Mouse (Mus musculus): ENCODE measurements at regions not wholly inside any gene's neighbourhood (a gene's known extent, or its start where the extent isn't known, plus 50 kb on each side); places are given as distances from the start of the nearest gene placed in this dataset.
"Not testable (repeated sequence)": the region's sequence is repeated elsewhere in the genome, so short reads cannot be mapped to it uniquely, and the experiment has no call there.

- H3K4me3 ChIP-seq (ENCODE audit: insufficient read depth, low read depth, low read length) = no peak overlapping the region
- no peak overlapping the region for H3K27ac ChIP-seq (replicated peaks; ENCODE audit: low read depth, low read length)
- H3K4me1 ChIP-seq (ENCODE audit: control insufficient read depth, insufficient read depth, insufficient read length, low read length) = no peaks in the 10 kb centered on the region
These were observed 183.5 kb upstream of the Tbl1xr1 start for GRCm38 (mm10) chr3:21892864-21893404.

DNA sequence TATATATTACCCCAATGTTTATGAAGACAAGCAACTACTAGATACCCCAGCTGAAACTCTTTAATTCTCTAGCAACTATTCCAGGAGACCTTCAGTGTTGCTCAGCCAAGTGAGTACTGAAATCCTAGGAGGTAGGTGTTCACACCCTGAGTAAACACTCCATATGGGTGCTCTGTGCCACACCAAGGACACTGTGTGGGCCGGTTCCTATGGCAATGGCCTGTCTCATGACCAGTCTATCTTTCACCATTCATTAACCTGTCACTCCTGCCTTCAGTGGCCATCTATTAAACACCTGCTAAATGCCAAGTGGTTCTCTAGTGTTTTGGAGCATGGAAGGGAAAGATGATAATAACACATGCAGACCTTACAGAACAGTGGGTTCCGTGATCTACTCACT, 180.9 kb upstream of the Tbl1xr1 start:
- Histone ChIP-seq H3K4me3 (ENCODE audit: insufficient read depth, low read depth, low read length) (no peak overlapping the region), H3K4me1 (ENCODE audit: control insufficient read depth, insufficient read depth, insufficient read length, low read length) (no peaks in the 10 kb centered on the region), H3K27ac (replicated peaks; ENCODE audit: low read depth, low read length) (no peak overlapping the region)

GRCm38 (mm10) chr3:21898241-21898640, 178.2 kb upstream of the Tbl1xr1 start:
- Histone ChIP-seq H3K4me3 (ENCODE audit: insufficient read depth, low read depth, low read length) (no peak overlapping the region), H3K4me1 (ENCODE audit: control insufficient read depth, insufficient read depth, insufficient read length, low read length) (no peaks in the 10 kb centered on the region), H3K27ac (replicated peaks; ENCODE audit: low read depth, low read length) (no peak overlapping the region)

DNA sequence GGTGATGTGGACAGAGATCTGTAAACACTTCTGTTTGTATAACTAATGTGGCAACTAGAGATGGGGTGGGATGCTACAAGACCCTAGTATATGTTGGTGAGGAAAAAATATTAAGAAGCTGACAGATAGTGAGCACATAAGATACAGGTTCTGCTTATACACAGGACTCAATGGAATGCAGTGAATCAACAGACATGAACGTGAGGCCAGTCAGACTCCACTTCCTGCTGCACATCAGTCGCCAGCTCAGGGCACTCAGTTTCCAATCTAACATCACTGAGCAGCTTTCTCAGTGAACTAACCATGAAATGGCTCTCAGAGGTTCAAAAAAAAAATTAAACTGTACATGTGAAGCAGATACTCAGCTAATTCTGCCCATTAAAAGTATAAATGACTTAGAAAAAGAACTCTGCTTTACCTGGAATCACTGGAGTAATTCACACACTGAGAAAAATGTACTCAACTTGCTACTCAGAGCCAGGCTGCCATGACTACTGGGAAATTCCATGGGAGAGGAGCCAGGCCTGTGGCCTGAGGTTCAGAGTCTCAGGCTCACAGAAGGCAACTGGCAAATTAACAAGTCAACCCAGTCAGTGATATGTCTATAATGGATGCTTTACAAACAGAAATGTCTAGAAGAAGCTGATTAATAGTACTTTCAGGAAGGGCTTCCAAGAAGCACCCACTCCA, 170.9 kb upstream of the Tbl1xr1 start:
- Histone ChIP-seq H3K27ac (replicated peaks; ENCODE audit: low read depth, low read length) (no peak overlapping the region), H3K4me3 (ENCODE audit: insufficient read depth, low read depth, low read length) (no peak overlapping the region), H3K4me1 (ENCODE audit: control insufficient read depth, insufficient read depth, insufficient read length, low read length) (peaks cover 2% of the 10 kb centered on the region)

- Histone ChIP-seq H3K27ac (replicated peaks; ENCODE audit: low read depth, low read length) (no peak overlapping the region), H3K4me1 (ENCODE audit: control insufficient read depth, insufficient read depth, insufficient read length, low read length) (peaks cover 2% of the 10 kb centered on the region)
These were observed 167.6 kb upstream of the Tbl1xr1 start for GRCm38 (mm10) chr3:21908828-21909227.

DNA sequence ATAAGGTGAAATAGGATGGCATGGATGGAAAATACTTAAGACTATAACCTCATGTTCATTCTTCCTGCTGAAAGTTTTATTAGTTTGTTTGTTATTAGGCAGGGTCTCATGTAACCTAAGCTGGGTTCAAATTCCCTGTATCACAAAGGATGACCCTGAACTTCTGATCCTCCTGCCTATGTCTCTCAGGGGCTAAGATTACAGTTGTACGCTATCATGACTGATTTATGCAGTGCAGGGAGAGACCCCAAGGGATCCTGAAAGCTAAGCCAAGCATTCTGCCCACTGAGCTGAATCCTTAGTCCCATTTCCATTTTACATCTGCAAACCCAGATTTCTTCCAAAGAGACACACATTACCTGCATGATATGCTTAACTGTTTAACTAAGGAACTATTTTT, 166.4 kb upstream of the Tbl1xr1 start:
- no peak overlapping the region for H3K27ac ChIP-seq (replicated peaks; ENCODE audit: low read depth, low read length)

More at GRCm38 (mm10) chr3:21908828-21909227, 167.6 kb upstream of the Tbl1xr1 start:
- H3K4me3 ChIP-seq (ENCODE audit: insufficient read depth, low read depth, low read length) = no peak overlapping the region

DNA sequence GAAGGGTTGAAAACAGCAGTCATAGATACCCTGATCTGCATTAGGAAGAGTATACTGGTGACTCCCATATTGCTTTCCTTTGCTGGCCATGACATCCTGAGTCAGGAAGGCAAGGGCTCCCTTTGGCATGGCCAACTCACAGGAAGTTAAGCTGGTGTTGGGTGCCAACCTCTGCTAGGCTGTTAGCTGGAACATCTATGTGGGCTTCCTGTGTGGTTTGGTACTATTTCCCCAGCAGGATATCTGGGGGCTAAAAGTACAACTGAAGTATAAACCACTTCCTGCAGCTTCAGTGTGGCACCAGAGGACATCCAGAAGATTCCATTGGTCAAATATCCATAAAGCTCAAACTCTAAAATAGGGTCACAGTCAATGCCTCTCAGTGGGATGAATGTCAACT, 165.4 kb upstream of the Tbl1xr1 start:
- Histone ChIP-seq H3K4me3 (ENCODE audit: insufficient read depth, low read depth, low read length) (no peak overlapping the region), H3K4me1 (ENCODE audit: control insufficient read depth, insufficient read depth, insufficient read length, low read length) (peaks cover 2% of the 10 kb centered on the region; the same call in 1 of the 2 replicates), H3K27ac (replicated peaks; ENCODE audit: low read depth, low read length) (no peak overlapping the region)

More for the DNA sequence above, 166.4 kb upstream of the Tbl1xr1 start:
- Histone ChIP-seq H3K4me3 (ENCODE audit: insufficient read depth, low read depth, low read length) (no peak overlapping the region), H3K4me1 (ENCODE audit: control insufficient read depth, insufficient read depth, insufficient read length, low read length) (peaks cover 2% of the 10 kb centered on the region)

DNA sequence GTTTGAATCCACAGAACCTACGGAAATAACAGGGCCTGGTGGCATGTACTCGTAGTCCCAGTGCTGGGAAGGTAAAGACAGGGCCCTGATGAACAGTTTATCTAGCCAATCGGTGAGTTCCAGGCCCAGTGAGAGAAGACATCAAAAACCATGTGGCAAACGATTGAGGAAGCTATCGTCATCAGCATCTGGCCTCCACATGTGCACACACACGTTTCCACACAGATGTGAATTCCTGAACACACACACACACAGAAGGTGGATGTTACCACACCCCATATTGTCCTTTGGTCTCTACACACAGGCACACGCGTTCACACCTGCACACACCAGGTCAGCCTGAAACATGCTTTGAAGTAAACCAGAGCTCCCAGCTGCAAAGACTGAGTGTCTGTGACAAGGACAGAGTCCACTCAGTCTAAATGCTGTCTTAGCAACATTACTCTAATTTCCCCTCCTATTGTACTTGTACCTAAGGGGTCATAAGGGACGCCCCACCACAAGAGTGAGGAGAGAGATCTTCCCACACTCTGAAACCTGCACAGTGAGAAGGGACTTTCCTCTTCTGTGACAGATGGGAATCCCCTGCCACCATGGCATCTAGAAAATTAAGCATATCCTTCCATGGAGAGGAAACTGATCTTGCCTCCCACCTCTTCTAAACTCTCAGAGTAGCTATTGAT, 159.1 kb upstream of the Tbl1xr1 start:
- no peak overlapping the region for H3K27ac ChIP-seq (replicated peaks; ENCODE audit: low read depth, low read length)
- H3K4me1 ChIP-seq (ENCODE audit: control insufficient read depth, insufficient read depth, insufficient read length, low read length) = no peaks in the 10 kb centered on the region
- no peak overlapping the region for H3K4me3 ChIP-seq (ENCODE audit: insufficient read depth, low read depth, low read length)

- no peaks in the 10 kb centered on the region for H3K4me1 ChIP-seq (ENCODE audit: control insufficient read depth, insufficient read depth, insufficient read length, low read length)
- no peak overlapping the region for H3K4me3 ChIP-seq (ENCODE audit: insufficient read depth, low read depth, low read length)
- no peak overlapping the region for H3K27ac ChIP-seq (replicated peaks; ENCODE audit: low read depth, low read length)
These were observed 158.0 kb upstream of the Tbl1xr1 start for GRCm38 (mm10) chr3:21918431-21918830.

- Histone ChIP-seq H3K4me3 (ENCODE audit: insufficient read depth, low read depth, low read length) (no peak overlapping the region), H3K4me1 (ENCODE audit: control insufficient read depth, insufficient read depth, insufficient read length, low read length) (no peaks in the 10 kb centered on the region), H3K27ac (replicated peaks; ENCODE audit: low read depth, low read length) (no peak overlapping the region)
These were observed 156.5 kb upstream of the Tbl1xr1 start for GRCm38 (mm10) chr3:21919931-21920330.

GRCm38 (mm10) chr3:21931951-21932350, 144.5 kb upstream of the Tbl1xr1 start:
- no peak overlapping the region for H3K27ac ChIP-seq (replicated peaks; ENCODE audit: low read depth, low read length)
- no peak overlapping the region for H3K4me3 ChIP-seq (ENCODE audit: insufficient read depth, low read depth, low read length)
- H3K4me1 ChIP-seq (ENCODE audit: control insufficient read depth, insufficient read depth, insufficient read length, low read length) = peaks cover 8% of the 10 kb centered on the region

DNA sequence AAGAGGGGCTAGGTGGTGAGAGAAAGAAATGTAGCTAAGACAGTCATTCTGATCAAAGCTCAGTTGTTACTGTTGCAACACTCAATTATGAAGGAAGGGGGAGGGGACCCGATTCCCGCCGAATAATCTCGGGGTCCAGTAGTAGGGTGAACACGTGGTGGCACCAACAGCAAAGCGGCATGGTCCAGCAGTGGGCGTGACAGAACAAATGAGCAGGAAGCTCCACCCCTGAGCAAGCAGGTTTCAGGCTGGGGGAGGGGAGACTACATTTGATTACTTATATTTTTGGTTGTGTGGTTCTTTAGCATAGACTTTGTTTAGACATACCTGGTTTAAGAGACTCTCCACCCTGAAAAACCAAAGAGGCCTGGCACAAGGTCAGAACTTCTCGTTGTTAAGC, 143.8 kb upstream of the Tbl1xr1 start:
- H3K4me1 ChIP-seq (ENCODE audit: control insufficient read depth, insufficient read depth, insufficient read length, low read length) = peaks cover 15% of the 10 kb centered on the region
- H3K4me3 ChIP-seq (ENCODE audit: insufficient read depth, low read depth, low read length); H3K27ac ChIP-seq (replicated peaks; ENCODE audit: low read depth, low read length): not testable (repeated sequence)

DNA sequence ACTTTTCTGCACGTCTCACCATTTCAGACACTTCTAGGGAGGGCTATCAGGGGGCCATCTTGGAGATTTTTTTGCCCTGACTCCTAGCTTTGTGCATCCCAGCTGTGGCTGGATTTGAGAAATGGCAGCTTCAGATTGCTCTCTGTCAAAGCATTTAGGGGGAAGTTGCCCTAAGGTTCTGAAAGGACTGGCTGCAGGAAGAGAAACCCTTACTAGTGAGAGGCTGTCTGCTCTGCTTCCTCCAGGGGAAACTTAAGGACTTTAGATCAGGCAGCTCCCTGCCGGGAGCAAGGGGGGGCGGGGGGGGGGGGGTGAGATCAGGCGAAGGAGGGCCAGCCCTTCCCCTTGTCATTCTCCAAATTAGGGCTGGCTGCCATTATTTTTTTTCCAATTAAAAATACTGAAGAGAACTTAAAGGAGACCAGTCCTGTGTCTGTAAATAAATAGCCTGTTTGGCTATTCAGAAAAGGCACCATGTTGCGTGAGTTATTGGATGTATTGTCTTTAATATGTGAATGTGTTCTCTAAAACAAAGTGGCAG, 141.7 kb upstream of the Tbl1xr1 start:
- peaks cover 23% of the 10 kb centered on the region for H3K4me1 ChIP-seq (ENCODE audit: control insufficient read depth, insufficient read depth, insufficient read length, low read length)
- no peak overlapping the region for H3K4me3 ChIP-seq (ENCODE audit: insufficient read depth, low read depth, low read length)
- H3K27ac ChIP-seq (replicated peaks; ENCODE audit: low read depth, low read length) = no peak overlapping the region

- peak overlapping the region; percentile 37 for H3K4me3 ChIP-seq (ENCODE audit: insufficient read depth, low read depth, low read length)
- peaks cover 23% of the 10 kb centered on the region for H3K4me1 ChIP-seq (ENCODE audit: control insufficient read depth, insufficient read depth, insufficient read length, low read length)
- H3K27ac ChIP-seq (replicated peaks; ENCODE audit: low read depth, low read length) = peak overlapping the region; percentile 64
These were observed 140.7 kb upstream of the Tbl1xr1 start for GRCm38 (mm10) chr3:21935571-21936261.

DNA sequence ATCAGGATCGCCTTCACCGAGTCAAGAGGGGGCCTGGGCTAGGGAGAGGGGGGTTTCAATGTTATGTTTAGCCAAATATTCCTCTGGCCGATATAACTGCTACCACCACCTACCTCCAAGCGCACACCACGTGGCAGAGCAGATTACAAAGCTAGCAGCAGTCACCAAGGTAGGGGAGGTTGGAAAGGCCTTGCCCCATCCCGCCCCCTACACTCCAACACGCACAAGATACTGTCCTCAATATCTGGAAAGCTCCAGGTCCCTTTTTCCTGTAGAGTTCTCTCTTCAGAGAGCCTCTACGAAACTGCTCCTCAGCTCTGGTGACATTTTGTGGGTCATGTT, 140.2 kb upstream of the Tbl1xr1 start:
- no peak overlapping the region for H3K27ac ChIP-seq (replicated peaks; ENCODE audit: low read depth, low read length)
- peaks cover 23% of the 10 kb centered on the region for H3K4me1 ChIP-seq (ENCODE audit: control insufficient read depth, insufficient read depth, insufficient read length, low read length)
- peak overlapping the region; percentile 20; the same call in 1 of the 2 replicates for H3K4me3 ChIP-seq (ENCODE audit: insufficient read depth, low read depth, low read length)
